Mouse (Mus musculus) MEL (cell line): Measurements from ENCODE around the gene Zfp362. TPM values are rescaled to one million over a fixed set of nuclear protein-coding genes. Genes with fewer than 3 reads are reported as not detected.

ENCODE experiments used
- DNase-seq: peaks from one replicate; pipeline ENCODE4 v3.0.0; 2011; ENCODE audit warnings: low read depth, low spot score
- H3K27ac ChIP-seq: 2 replicates; pipeline ENCODE4 v1.5.1; 2012; ENCODE audit warnings: low read depth, mild to moderate bottlenecking, control low read depth, low read length, moderate library complexity; ENCODE audit not compliant: control insufficient read depth
- H3K27me3 ChIP-seq, 2 experiments: fragments of 150-350 bp in 1 of 2; sonication (generic) in 1 of 2; 2 replicates each; pipeline ENCODE4 v1.6.1; 2012; ENCODE audit warnings: low read length in 2 of 2, mild to moderate bottlenecking in 2 of 2, improper control_type of control experiment in 1 of 2, moderate library complexity in 1 of 2; ENCODE audit not compliant: insufficient read depth in 2 of 2, control insufficient read depth in 1 of 2
- H3K36me3 ChIP-seq, 2 experiments: 2 replicates each; pipeline ENCODE4 v1.6.1; 2012 to 2014; ENCODE audit warnings: low read length in 2 of 2, improper control_type of control experiment in 1 of 2, inconsistent platforms in 1 of 2, mild to moderate bottlenecking in 1 of 2; ENCODE audit not compliant: insufficient read depth in 2 of 2, control insufficient read depth in 1 of 2
- H3K4me1 ChIP-seq, 2 experiments: fragments of 150-350 bp in 1 of 2; sonication (generic) in 1 of 2; 2 replicates each; pipeline ENCODE4 v1.6.1; 2012; ENCODE audit warnings: low read length in 2 of 2, improper control_type of control experiment in 1 of 2, mild to moderate bottlenecking in 1 of 2; ENCODE audit not compliant: insufficient read depth in 2 of 2, control insufficient read depth in 1 of 2
- H3K4me3 ChIP-seq, 2 experiments: fragments of 150-350 bp in 1 of 2; sonication (generic) in 1 of 2; 2 replicates each; pipeline ENCODE4 v1.5.1; 2012; ENCODE audit warnings: low read depth in 2 of 2, low read length in 2 of 2, mild to moderate bottlenecking in 2 of 2, moderate library complexity in 2 of 2, control low read depth in 1 of 2, improper control_type of control experiment in 1 of 2; ENCODE audit not compliant: control insufficient read depth in 1 of 2, insufficient read depth in 1 of 2
- H3K79me2 ChIP-seq: 2 replicates; pipeline ENCODE4 v1.6.1; 2012; ENCODE audit warnings: mild to moderate bottlenecking, low read length, moderate library complexity; ENCODE audit not compliant: control insufficient read depth, poor library complexity, insufficient read depth
- H3K9ac ChIP-seq: 2 replicates; pipeline ENCODE4 v1.6.1; 2012; ENCODE audit warnings: low read depth, mild to moderate bottlenecking, control low read depth, low read length, moderate library complexity; ENCODE audit not compliant: control insufficient read depth, poor library complexity, severe bottlenecking
- H3K9me3 ChIP-seq: fragments of 150-350 bp; sonication (generic); replicated peaks from 2 replicates; pipeline ENCODE4 v1.6.1; 2012; ENCODE audit warnings: mild to moderate bottlenecking, low read length, improper control_type of control experiment, moderate library complexity; ENCODE audit not compliant: insufficient read depth
- BHLHE40 ChIP-seq: IDR thresholded peaks from 2 replicates; pipeline ENCODE4 v1.6.1; 2012; ENCODE audit warnings: low read depth, mild to moderate bottlenecking, inconsistent platforms, low read length, improper control_type of control experiment, borderline replicate concordance
- CHD1 ChIP-seq: IDR thresholded peaks from 2 replicates; pipeline ENCODE4 v1.6.1; 2012; ENCODE audit warnings: low read depth, mild to moderate bottlenecking, inconsistent platforms, low read length, improper control_type of control experiment
- CTCF ChIP-seq, 3 experiments: IDR thresholded peaks in 2 of 3; conservative IDR thresholded peaks in 1 of 3; 2 replicates each; pipeline ENCODE4 v1.5.1; 2011 to 2012; ENCODE audit warnings: low read length in 3 of 3, low read depth in 2 of 3, mild to moderate bottlenecking in 2 of 3, improper control_type of control experiment in 1 of 3, inconsistent platforms in 1 of 3, mixed read lengths in 1 of 3, moderate library complexity in 1 of 3; ENCODE audit not compliant: control insufficient read depth in 1 of 3, insufficient read depth in 1 of 3, poor library complexity in 1 of 3, severe bottlenecking in 1 of 3
- ELF1 ChIP-seq: IDR thresholded peaks from 2 replicates; pipeline ENCODE4 v1.6.1; 2014; ENCODE audit warnings: low read depth, mild to moderate bottlenecking, inconsistent platforms, low read length, improper control_type of control experiment, moderate library complexity
- ETS1 ChIP-seq: IDR thresholded peaks from 2 replicates; pipeline ENCODE4 v1.6.1; 2012; ENCODE audit warnings: low read depth, mild to moderate bottlenecking, inconsistent platforms, low read length, improper control_type of control experiment, moderate library complexity
- HCFC1 ChIP-seq: IDR thresholded peaks from 2 replicates; pipeline ENCODE4 v1.6.1; 2012; ENCODE audit warnings: low read depth, mild to moderate bottlenecking, inconsistent platforms, low read length, improper control_type of control experiment, moderate library complexity
- JUND ChIP-seq: IDR thresholded peaks from 2 replicates; pipeline ENCODE4 v1.6.1; 2011; ENCODE audit warnings: low read depth, mild to moderate bottlenecking, improper control_type of control experiment, low read length
- KAT2A ChIP-seq: conservative IDR thresholded peaks from 2 replicates; pipeline ENCODE4 v1.6.1; 2012; ENCODE audit warnings: low read depth, low read length, improper control_type of control experiment, inconsistent platforms
- MAFK ChIP-seq: IDR thresholded peaks from 2 replicates; pipeline ENCODE4 v1.6.1; 2011; ENCODE audit warnings: low read depth, mild to moderate bottlenecking, low read length, improper control_type of control experiment, borderline replicate concordance
- MAZ ChIP-seq: IDR thresholded peaks from 2 replicates; pipeline ENCODE4 v1.6.1; 2012; ENCODE audit warnings: low read depth, mild to moderate bottlenecking, inconsistent platforms, low read length, improper control_type of control experiment
- MXI1 ChIP-seq: IDR thresholded peaks from 2 replicates; pipeline ENCODE4 v1.6.1; 2011; ENCODE audit warnings: mild to moderate bottlenecking, low read depth, low read length, improper control_type of control experiment
- MYB ChIP-seq: IDR thresholded peaks from 2 replicates; pipeline ENCODE4 v1.6.1; 2011; ENCODE audit warnings: mild to moderate bottlenecking, low read depth, low read length, improper control_type of control experiment
- MYC ChIP-seq: IDR thresholded peaks from 2 replicates; pipeline ENCODE4 v1.6.1; 2011; ENCODE audit warnings: low read depth, mild to moderate bottlenecking, low read length, improper control_type of control experiment, moderate library complexity
- NELFE ChIP-seq: IDR thresholded peaks from 2 replicates; pipeline ENCODE4 v1.6.1; 2011; ENCODE audit warnings: low read depth, low read length, improper control_type of control experiment
- NRF1 ChIP-seq: IDR thresholded peaks from 2 replicates; pipeline ENCODE4 v1.6.1; 2014; ENCODE audit warnings: low read depth, mild to moderate bottlenecking, inconsistent platforms, low read length, improper control_type of control experiment, moderate library complexity; ENCODE audit not compliant: poor library complexity, insufficient read depth, severe bottlenecking
- POLR2AphosphoS5 ChIP-seq: IDR thresholded peaks from 2 replicates; pipeline ENCODE4 v1.6.1; 2012; ENCODE audit warnings: low read depth, borderline replicate concordance, mild to moderate bottlenecking, inconsistent platforms, low read length, moderate library complexity, mixed read lengths
- RCOR1 ChIP-seq: IDR thresholded peaks from 2 replicates; pipeline ENCODE4 v1.6.1; 2012; ENCODE audit warnings: low read depth, mild to moderate bottlenecking, inconsistent platforms, low read length, improper control_type of control experiment
- SIN3A ChIP-seq: IDR thresholded peaks from 2 replicates; pipeline ENCODE4 v1.6.1; 2012; ENCODE audit warnings: low read length, improper control_type of control experiment, inconsistent platforms
- SMC3 ChIP-seq: IDR thresholded peaks from 2 replicates; pipeline ENCODE4 v1.6.1; 2011; ENCODE audit warnings: low read depth, low read length, improper control_type of control experiment
- TAL1 ChIP-seq: IDR thresholded peaks from 2 replicates; pipeline ENCODE4 v1.6.1; 2012; ENCODE audit warnings: mild to moderate bottlenecking, inconsistent platforms, low read length, moderate library complexity, mixed read lengths
- TBP ChIP-seq: IDR thresholded peaks from 2 replicates; pipeline ENCODE4 v1.8.0; 2011; ENCODE audit warnings: low read depth, low read length, improper control_type of control experiment
- TCF12 ChIP-seq: IDR thresholded peaks from 2 replicates; pipeline ENCODE4 v1.6.1; 2014; ENCODE audit warnings: low read depth, mild to moderate bottlenecking, inconsistent platforms, low read length, improper control_type of control experiment, moderate library complexity
- UBTF ChIP-seq: IDR thresholded peaks from 2 replicates; pipeline ENCODE4 v1.6.1; 2012; ENCODE audit warnings: low read depth, mild to moderate bottlenecking, inconsistent platforms, low read length, improper control_type of control experiment, moderate library complexity, borderline replicate concordance; ENCODE audit not compliant: insufficient read depth
- USF1 ChIP-seq: IDR thresholded peaks from 2 replicates; pipeline ENCODE4 v1.6.1; 2014; ENCODE audit warnings: low read depth, mild to moderate bottlenecking, inconsistent platforms, low read length, improper control_type of control experiment, moderate library complexity
- USF2 ChIP-seq, 2 experiments: IDR thresholded peaks; 2 replicates each; pipeline ENCODE4 v1.6.1; 2011 to 2012; ENCODE audit warnings: improper control_type of control experiment in 2 of 2, low read length in 2 of 2, borderline replicate concordance in 1 of 2, inconsistent platforms in 1 of 2, low read depth in 1 of 2, mild to moderate bottlenecking in 1 of 2; ENCODE audit not compliant: insufficient read depth in 1 of 2
- ZC3H11A ChIP-seq: IDR thresholded peaks from 2 replicates; pipeline ENCODE4 v1.6.1; 2012; ENCODE audit warnings: low read depth, mild to moderate bottlenecking, inconsistent platforms, low read length, improper control_type of control experiment
- ZMIZ1 ChIP-seq: IDR thresholded peaks from 2 replicates; pipeline ENCODE4 v1.6.1; 2012; ENCODE audit warnings: low read depth, mild to moderate bottlenecking, inconsistent platforms, low read length, improper control_type of control experiment, moderate library complexity
- polyA plus RNA-seq, 2 experiments: library from polyadenylated mRNA; stranded (reverse) in 1 of 2; unstranded in 1 of 2; fragments of >175 nt in 1 of 2; fragments of >200 nt in 1 of 2; gene quantifications; 2 replicates each; pipeline versions ENCODE4 v1.2.1 to v1.2.4; 2012; ENCODE audit warnings: low replicate concordance in 2 of 2, low read depth in 1 of 2; ENCODE audit not compliant: insufficient read length in 2 of 2, insufficient read depth in 1 of 2, missing spikeins in 1 of 2
- total RNA-seq: library from RNA; depleted of rRNA; stranded (reverse); fragments of 300-350 nt; gene quantifications from 2 replicates; pipeline ENCODE4 v1.2.3, GENCODE M21; 2012

Zfp362 gene
- total and polyA plus RNA-seq, 3 experiments, result 2.4 to 30.1 TPM; not detected in 1

GRCm38 (mm10) chr4:128729033-128729708, 76.7 kb downstream of the Zfp362 start:
- no peak overlapping the region for H3K27ac ChIP-seq
- no peaks in the 10 kb centered on the region for H3K27me3 ChIP-seq
- H3K79me2 ChIP-seq, result peaks cover 32% of the 10 kb centered on the region
- H3K36me3 ChIP-seq, result peaks cover 2 to 21% of the 10 kb centered on the region in 2 experiments; a peak in 3 of 4 replicates
- peak overlapping the region; percentile 3 for H3K9ac ChIP-seq
- H3K9me3 ChIP-seq, result no peaks in the 10 kb centered on the region
- H3K4me1 ChIP-seq, result peaks cover 9 to 22% of the 10 kb centered on the region in 2 experiments; a peak in 3 of 4 replicates
- H3K4me3 ChIP-seq, result peak overlapping the region in 1 of 2 experiments; percentile 98; a peak in 2 of 4 replicates
- no peak for DNase-seq
- TF ChIP-seq CHD1 (no peak), HCFC1 (no peak), NRF1 (no peak), USF1 (no peak), NELFE (no peak), UBTF (no peak), BHLHE40 (no peak), ZC3H11A (no peak), ETS1 (no peak), JUND (no peak), MYB (no peak), USF2 (IDR thresholded peaks at IDR 0.05; ENCODE audit: borderline replicate concordance in 1 of 2, insufficient read depth in 1 of 2, low read depth in 1 of 2, low read length in 2 of 2) (no peak), CTCF (IDR thresholded peaks at IDR 0.05 in 2 of 3, conservative IDR thresholded peaks at IDR 0.05 in 1 of 3; ENCODE audit: control insufficient read depth in 1 of 3, insufficient read depth in 1 of 3, low read depth in 2 of 3, low read length in 3 of 3, poor library complexity in 1 of 3, severe bottlenecking in 1 of 3) (no peak), SIN3A (no peak), ELF1 (no peak), SMC3 (no peak), TAL1 (no peak), RCOR1 (no peak), TCF12 (no peak), MAZ (no peak)

GRCm38 (mm10) chr4:128728431-128728851, 77.4 kb downstream of the Zfp362 start:
- DNase-seq, result no peak
- H3K27me3 ChIP-seq, result no peaks in the 10 kb centered on the region
- TF ChIP-seq KAT2A (no peak), MYC (no peak), ZMIZ1 (no peak), CTCF (IDR thresholded peaks at IDR 0.05 in 2 of 3, conservative IDR thresholded peaks at IDR 0.05 in 1 of 3; ENCODE audit: control insufficient read depth in 1 of 3, insufficient read depth in 1 of 3, low read depth in 2 of 3, low read length in 3 of 3, poor library complexity in 1 of 3, severe bottlenecking in 1 of 3) (no peak), HCFC1 (no peak), POLR2AphosphoS5 (no peak), USF2 (IDR thresholded peaks at IDR 0.05; ENCODE audit: borderline replicate concordance in 1 of 2, insufficient read depth in 1 of 2, low read depth in 1 of 2, low read length in 2 of 2) (no peak), MAFK (no peak), MXI1 (no peak), TBP (no peak)
- TF ChIP-seq, all 39 proteins: peak for 0
- no peak overlapping the region for H3K27ac ChIP-seq
- H3K36me3 ChIP-seq, result peaks cover 2 to 21% of the 10 kb centered on the region in 2 experiments; a peak in 3 of 4 replicates
- peaks cover 32% of the 10 kb centered on the region for H3K79me2 ChIP-seq
- H3K9me3 ChIP-seq, result no peaks in the 10 kb centered on the region
- peak overlapping the region; percentile 93 to 98 for H3K4me3 ChIP-seq
- peak overlapping the region; percentile 92 for H3K9ac ChIP-seq
- peaks cover 9 to 22% of the 10 kb centered on the region in 2 experiments; a peak in 3 of 4 replicates for H3K4me1 ChIP-seq
